Mouse (Mus musculus) G1E (cell line): ENCODE measurements around the gene Nisch.

Experiments
- CTCF ChIP-seq: IDR thresholded peaks from 2 replicates; pipeline ENCODE4 v1.5.1; 2012; ENCODE audit warnings: low read depth, low read length, inconsistent platforms, mixed read lengths
- GATA1 ChIP-seq: IDR thresholded peaks from 2 replicates; pipeline ENCODE4 v1.6.1; 2012; ENCODE audit warnings: borderline replicate concordance, low read length, inconsistent platforms, mixed read lengths
- GATA2 ChIP-seq: IDR thresholded peaks from 2 replicates; pipeline ENCODE4 v1.6.1; 2012; ENCODE audit warnings: low read depth, low read length, inconsistent platforms, borderline replicate concordance
- POLR2AphosphoS5 ChIP-seq: IDR thresholded peaks from 2 replicates; pipeline ENCODE4 v1.6.1; 2012; ENCODE audit warnings: low read depth, low read length, inconsistent platforms; ENCODE audit not compliant: insufficient replicate concordance
- TAL1 ChIP-seq: conservative IDR thresholded peaks from 2 replicates; pipeline ENCODE4 v1.6.1; 2012; ENCODE audit warnings: low read depth, low read length, inconsistent platforms, mixed read lengths

- no peak for TF ChIP-seq CTCF
- TF ChIP-seq TAL1, result no peak
- no peak for TF ChIP-seq GATA1
- TF ChIP-seq GATA2, result no peak
- no peak for TF ChIP-seq POLR2AphosphoS5
These were observed 82.4 kb downstream of the Nisch start for GRCm38 (mm10) chr14:31134015-31135000.
